Mouse (Mus musculus) common myeloid progenitor, adult 5-6 weeks (primary cell): ENCODE data around the gene Dnttip2. TPM values are rescaled to one million over a fixed set of nuclear protein-coding genes. Genes with fewer than 3 reads are reported as not detected.
"Not testable (repeated sequence)": the region's sequence is repeated elsewhere in the genome, so short reads cannot be mapped to it uniquely, and the experiment has no call there.

Experiments used
- ATAC-seq: replicated peaks from 2 replicates; pipeline ENCODE4 v1.8.0; 2016; ENCODE audit warnings: low read depth, mild to moderate bottlenecking, moderate TSS enrichment, inconsistent platforms; ENCODE audit not compliant: poor library complexity, severe bottlenecking
- total RNA-seq: library from RNA; stranded (forward); fragments of 200-1000, 187-1606 nt; gene quantifications from 2 replicates; pipeline ENCODE4 v1.2.3, GENCODE M21; 2017

The Dnttip2 gene
- 169 and 179 TPM in 2 replicates for total RNA-seq

GRCm38 (mm10) chr3:122274241-122275024 lies at the start of gene Dnttip2:
Gene Dnttip2, plus strand, starts transcription at chr3:122274388.
- ATAC-seq, result peak; percentile 88

- not testable (repeated sequence) for ATAC-seq
These were observed 47.2 kb upstream of the Dnttip2 start for GRCm38 (mm10) chr3:122226972-122227371.

- ATAC-seq, result no peak
These were observed 38.4 kb upstream of the Dnttip2 start for GRCm38 (mm10) chr3:122235772-122236171.

GRCm38 (mm10) chr3:122242876-122243275 lies 31.3 kb upstream of the Dnttip2 start:
- ATAC-seq, result no peak

- ATAC-seq, result peak; percentile 16; the same call in 1 of the 2 replicates
These were observed 30.6 kb upstream of the Dnttip2 start for GRCm38 (mm10) chr3:122243416-122244167.

- ATAC-seq, result no peak
These were observed 29.4 kb upstream of the Dnttip2 start for GRCm38 (mm10) chr3:122244759-122245158.

GRCm38 (mm10) chr3:122245215-122245877 lies 28.8 kb upstream of the Dnttip2 start, which contains the start of gene Gclm:
Gene Gclm, plus strand, starts transcription at chr3:122245557.
- peak; percentile 75 for ATAC-seq

- ATAC-seq, result peak; percentile 23
These were observed 28.3 kb upstream of the Dnttip2 start for GRCm38 (mm10) chr3:122245878-122246332.

GRCm38 (mm10) chr3:122246406-122246805 lies 27.8 kb upstream of the Dnttip2 start:
- no peak for ATAC-seq

GRCm38 (mm10) chr3:122246986-122247767 lies 27.0 kb upstream of the Dnttip2 start:
- peak; percentile 37 for ATAC-seq

GRCm38 (mm10) chr3:122247768-122248100 lies 26.5 kb upstream of the Dnttip2 start:
- no peak; the same call in 1 of the 2 replicates for ATAC-seq

GRCm38 (mm10) chr3:122252466-122253253 lies 21.5 kb upstream of the Dnttip2 start:
- no peak for ATAC-seq

- not testable (repeated sequence) for ATAC-seq
These were observed 20.1 kb upstream of the Dnttip2 start for GRCm38 (mm10) chr3:122254050-122254449.

- no peak for ATAC-seq
These were observed 4.2 kb upstream of the Dnttip2 start for GRCm38 (mm10) chr3:122269986-122270385.

GRCm38 (mm10) chr3:122272565-122272964 lies 1.6 kb upstream of the Dnttip2 start:
- not testable (repeated sequence) for ATAC-seq

- peak; percentile 72 for ATAC-seq
These were observed 564 bp upstream of the Dnttip2 start for GRCm38 (mm10) chr3:122273407-122274240.

- no peak for ATAC-seq
These were observed 923 bp downstream of the Dnttip2 start for GRCm38 (mm10) chr3:122275111-122275510.

- no peak for ATAC-seq
These were observed 13.0 kb downstream of the Dnttip2 start for GRCm38 (mm10) chr3:122287195-122287594.
